Mouse (Mus musculus) MEL (cell line): ENCODE data around the gene Tfap2d.

Experiments
- CTCF ChIP-seq, 3 experiments: IDR thresholded peaks in 2 of 3; conservative IDR thresholded peaks in 1 of 3; 2 replicates each; pipeline ENCODE4 v1.5.1; 2011 to 2012; ENCODE audit warnings: low read length in 3 of 3, low read depth in 2 of 3, mild to moderate bottlenecking in 2 of 3, improper control_type of control experiment in 1 of 3, inconsistent platforms in 1 of 3, mixed read lengths in 1 of 3, moderate library complexity in 1 of 3; ENCODE audit not compliant: control insufficient read depth in 1 of 3, insufficient read depth in 1 of 3, poor library complexity in 1 of 3, severe bottlenecking in 1 of 3
- ELF1 ChIP-seq: IDR thresholded peaks from 2 replicates; pipeline ENCODE4 v1.6.1; 2014; ENCODE audit warnings: low read depth, mild to moderate bottlenecking, inconsistent platforms, low read length, improper control_type of control experiment, moderate library complexity
- ETS1 ChIP-seq: IDR thresholded peaks from 2 replicates; pipeline ENCODE4 v1.6.1; 2012; ENCODE audit warnings: low read depth, mild to moderate bottlenecking, inconsistent platforms, low read length, improper control_type of control experiment, moderate library complexity
- GATA1 ChIP-seq: IDR thresholded peaks from 2 replicates; pipeline ENCODE4 v1.6.1; 2011; ENCODE audit warnings: low read depth, low read length, improper control_type of control experiment
- MAFK ChIP-seq: IDR thresholded peaks from 2 replicates; pipeline ENCODE4 v1.6.1; 2011; ENCODE audit warnings: low read depth, mild to moderate bottlenecking, low read length, improper control_type of control experiment, borderline replicate concordance
- MAX ChIP-seq: IDR thresholded peaks from 2 replicates; pipeline ENCODE4 v1.6.1; 2011; ENCODE audit warnings: low read length, improper control_type of control experiment
- MAZ ChIP-seq: IDR thresholded peaks from 2 replicates; pipeline ENCODE4 v1.6.1; 2012; ENCODE audit warnings: low read depth, mild to moderate bottlenecking, inconsistent platforms, low read length, improper control_type of control experiment
- MXI1 ChIP-seq: IDR thresholded peaks from 2 replicates; pipeline ENCODE4 v1.6.1; 2011; ENCODE audit warnings: mild to moderate bottlenecking, low read depth, low read length, improper control_type of control experiment
- POLR2A ChIP-seq, 2 experiments: IDR thresholded peaks; 2 replicates each; pipeline ENCODE4 v1.6.1; 2011 to 2012; ENCODE audit warnings: low read length in 2 of 2, mild to moderate bottlenecking in 2 of 2, control low read depth in 1 of 2, improper control_type of control experiment in 1 of 2, low read depth in 1 of 2, moderate library complexity in 1 of 2; ENCODE audit not compliant: control insufficient read depth in 1 of 2, insufficient read depth in 1 of 2, poor library complexity in 1 of 2
- RAD21 ChIP-seq: IDR thresholded peaks from 2 replicates; pipeline ENCODE4 v1.6.1; 2011; ENCODE audit warnings: mild to moderate bottlenecking, low read depth, low read length, improper control_type of control experiment
- RCOR1 ChIP-seq: IDR thresholded peaks from 2 replicates; pipeline ENCODE4 v1.6.1; 2012; ENCODE audit warnings: low read depth, mild to moderate bottlenecking, inconsistent platforms, low read length, improper control_type of control experiment
- TBP ChIP-seq: IDR thresholded peaks from 2 replicates; pipeline ENCODE4 v1.8.0; 2011; ENCODE audit warnings: low read depth, low read length, improper control_type of control experiment
- USF1 ChIP-seq: IDR thresholded peaks from 2 replicates; pipeline ENCODE4 v1.6.1; 2014; ENCODE audit warnings: low read depth, mild to moderate bottlenecking, inconsistent platforms, low read length, improper control_type of control experiment, moderate library complexity
- ZNF384 ChIP-seq: IDR thresholded peaks from 2 replicates; pipeline ENCODE4 v1.6.1; 2012; ENCODE audit warnings: low read depth, mild to moderate bottlenecking, inconsistent platforms, low read length, improper control_type of control experiment

- TF ChIP-seq TBP: no peak
- no peak for TF ChIP-seq POLR2A (IDR thresholded peaks at IDR 0.05; ENCODE audit: control insufficient read depth in 1 of 2, insufficient read depth in 1 of 2, low read depth in 1 of 2, low read length in 2 of 2, poor library complexity in 1 of 2)
- TF ChIP-seq CTCF (IDR thresholded peaks at IDR 0.05 in 2 of 3, conservative IDR thresholded peaks at IDR 0.05 in 1 of 3; ENCODE audit: control insufficient read depth in 1 of 3, insufficient read depth in 1 of 3, low read depth in 2 of 3, low read length in 3 of 3, poor library complexity in 1 of 3, severe bottlenecking in 1 of 3): no peak
- no peak for TF ChIP-seq USF1
- TF ChIP-seq MAZ: no peak
- no peak for TF ChIP-seq MXI1
- no peak for TF ChIP-seq ELF1
- no peak for TF ChIP-seq ZNF384
- no peak for TF ChIP-seq GATA1
- TF ChIP-seq RCOR1: no peak
- TF ChIP-seq MAFK: no peak
- no peak for TF ChIP-seq ETS1
- no peak for TF ChIP-seq MAX
- no peak for TF ChIP-seq RAD21
Observed at GRCm38 (mm10) chr1:19207611-19208010, 104.8 kb downstream of the Tfap2d start.
